Mouse (Mus musculus) brain, embryonic 14.5 days (tissue): Measurements from ENCODE around the gene Wdr81.

Experiments used
- CTCF ChIP-seq: fragments of 200-500 bp; IDR thresholded peaks from 2 replicates; pipeline ENCODE4 v1.5.1; 2012; ENCODE audit warnings: inconsistent platforms, mild to moderate bottlenecking, moderate library complexity, borderline replicate concordance; ENCODE audit not compliant: insufficient read depth, insufficient read length; ENCODE audit errors: extremely low read depth
- POLR2A ChIP-seq: fragments of 200-500 bp; IDR thresholded peaks from 2 replicates; pipeline ENCODE4 v1.6.1; 2012; ENCODE audit warnings: mild to moderate bottlenecking, inconsistent platforms, borderline replicate concordance; ENCODE audit not compliant: poor library complexity, insufficient read depth, insufficient read length, severe bottlenecking; ENCODE audit errors: extremely low read depth

DNA sequence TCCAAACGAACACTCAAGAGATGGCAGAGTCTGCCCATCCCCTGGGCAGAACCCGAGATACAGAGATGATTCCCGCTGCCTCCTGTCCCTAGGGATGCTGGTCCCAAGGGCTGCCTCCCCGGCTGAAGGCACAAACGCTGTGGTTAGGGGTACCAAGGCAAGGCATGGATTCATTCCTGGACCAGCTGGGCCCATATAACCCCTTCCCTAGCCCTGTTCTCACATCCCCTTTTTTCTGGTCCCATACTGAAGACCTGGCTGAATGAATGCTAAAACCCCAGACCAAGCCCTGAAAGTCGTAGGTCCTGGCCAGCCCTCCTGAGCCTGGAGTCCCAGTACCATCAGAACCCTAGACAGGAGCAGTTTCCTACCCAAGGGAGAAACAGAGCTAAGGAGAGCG, 13.5 kb downstream of the Wdr81 start:
- TF ChIP-seq CTCF (no peak), POLR2A (no peak)
